Mouse (Mus musculus) retina, postnatal 7 days (tissue): ENCODE data around the gene Ptpn13.

Experiments used
- DNase-seq: peaks from one replicate; pipeline ENCODE4 v3.0.0-alpha.2; 2012; ENCODE audit warnings: low read depth, low spot score

Gene Ptpn13

DNA sequence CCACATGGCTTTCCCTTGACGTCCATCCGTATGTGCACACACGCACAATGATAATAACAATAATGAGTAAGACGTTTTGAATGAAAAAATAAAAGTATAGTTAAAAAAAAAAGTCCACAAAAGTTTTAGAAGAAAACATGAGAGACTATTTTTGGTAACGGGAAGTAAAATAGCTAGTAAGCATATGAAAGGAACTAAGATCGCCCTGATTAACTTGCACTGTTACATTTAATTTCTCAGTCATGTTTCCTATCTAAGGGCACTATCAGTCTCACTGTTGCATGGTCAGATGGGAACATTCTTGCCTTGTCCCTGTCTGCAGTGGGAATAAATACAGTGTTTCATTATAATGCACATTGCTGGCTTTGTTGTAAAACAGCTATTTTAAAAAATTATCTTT lies 2.4 kb upstream of the Ptpn13 start:
- no peak for DNase-seq

- no peak for DNase-seq
These were observed 1.6 kb upstream of the Ptpn13 start for GRCm38 (mm10) chr5:103423305-103423926.

DNA sequence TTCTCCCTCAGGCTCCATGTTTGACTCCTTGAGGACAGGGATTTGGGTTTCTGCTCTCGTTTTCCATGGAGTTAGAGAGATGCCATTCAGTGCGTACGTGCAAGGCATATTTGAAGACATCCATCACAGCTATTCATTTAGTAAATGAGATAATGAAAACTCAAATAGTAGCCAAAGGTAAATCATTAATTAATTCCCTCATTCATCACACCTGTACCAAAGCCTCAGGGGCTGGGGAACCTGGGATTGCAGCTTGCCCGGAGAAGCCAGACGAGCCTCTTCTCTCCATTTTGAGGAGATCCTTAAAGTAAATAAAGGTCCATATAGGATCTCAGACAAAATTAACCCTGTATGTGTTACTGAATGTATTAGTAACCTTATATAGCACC lies 1.1 kb upstream of the Ptpn13 start:
- no peak for DNase-seq

GRCm38 (mm10) chr5:103425363-103426031 lies 505 bp downstream of the Ptpn13 start:
- DNase-seq: no peak

DNA sequence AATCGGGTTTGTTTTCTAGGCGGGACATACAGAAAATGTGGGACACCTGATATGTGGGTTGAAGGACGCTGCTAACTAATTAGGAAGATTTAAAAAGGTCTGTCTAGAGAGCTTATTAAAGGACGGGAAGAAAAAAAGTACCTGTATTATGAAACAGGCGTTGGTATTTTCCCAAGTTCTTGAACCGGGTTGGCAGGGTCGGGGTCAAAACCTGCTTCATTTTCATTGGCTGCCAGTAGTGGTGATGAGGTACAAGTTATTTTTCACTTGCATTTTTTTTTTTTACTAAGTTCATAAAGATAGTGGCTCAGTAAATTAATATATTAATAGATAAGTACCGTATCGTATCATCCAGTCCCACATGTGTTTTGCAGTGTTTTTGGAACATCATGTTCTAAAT lies 1.3 kb downstream of the Ptpn13 start:
- no peak for DNase-seq

DNA sequence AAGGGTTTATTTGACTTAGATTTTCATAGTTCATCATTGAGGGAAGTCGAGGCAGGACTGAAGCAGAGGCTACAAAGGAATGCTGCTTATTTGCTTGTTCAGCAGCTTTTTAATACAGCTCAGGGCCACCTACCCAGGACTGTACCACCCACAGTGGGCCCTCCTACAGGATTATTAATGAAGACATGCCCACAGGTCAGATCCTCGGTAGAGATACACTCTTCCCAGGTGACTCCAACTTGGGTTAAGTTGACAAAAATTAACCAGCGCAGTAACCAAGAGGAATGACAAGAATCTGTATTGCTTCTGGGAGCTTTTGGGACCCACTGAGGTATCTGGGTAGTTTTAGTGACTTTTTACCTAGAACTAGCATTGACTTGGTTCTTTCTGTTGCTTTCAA lies 6.0 kb downstream of the Ptpn13 start:
- DNase-seq: no peak

GRCm38 (mm10) chr5:103431479-103431878 lies 6.5 kb downstream of the Ptpn13 start:
- no peak for DNase-seq

DNA sequence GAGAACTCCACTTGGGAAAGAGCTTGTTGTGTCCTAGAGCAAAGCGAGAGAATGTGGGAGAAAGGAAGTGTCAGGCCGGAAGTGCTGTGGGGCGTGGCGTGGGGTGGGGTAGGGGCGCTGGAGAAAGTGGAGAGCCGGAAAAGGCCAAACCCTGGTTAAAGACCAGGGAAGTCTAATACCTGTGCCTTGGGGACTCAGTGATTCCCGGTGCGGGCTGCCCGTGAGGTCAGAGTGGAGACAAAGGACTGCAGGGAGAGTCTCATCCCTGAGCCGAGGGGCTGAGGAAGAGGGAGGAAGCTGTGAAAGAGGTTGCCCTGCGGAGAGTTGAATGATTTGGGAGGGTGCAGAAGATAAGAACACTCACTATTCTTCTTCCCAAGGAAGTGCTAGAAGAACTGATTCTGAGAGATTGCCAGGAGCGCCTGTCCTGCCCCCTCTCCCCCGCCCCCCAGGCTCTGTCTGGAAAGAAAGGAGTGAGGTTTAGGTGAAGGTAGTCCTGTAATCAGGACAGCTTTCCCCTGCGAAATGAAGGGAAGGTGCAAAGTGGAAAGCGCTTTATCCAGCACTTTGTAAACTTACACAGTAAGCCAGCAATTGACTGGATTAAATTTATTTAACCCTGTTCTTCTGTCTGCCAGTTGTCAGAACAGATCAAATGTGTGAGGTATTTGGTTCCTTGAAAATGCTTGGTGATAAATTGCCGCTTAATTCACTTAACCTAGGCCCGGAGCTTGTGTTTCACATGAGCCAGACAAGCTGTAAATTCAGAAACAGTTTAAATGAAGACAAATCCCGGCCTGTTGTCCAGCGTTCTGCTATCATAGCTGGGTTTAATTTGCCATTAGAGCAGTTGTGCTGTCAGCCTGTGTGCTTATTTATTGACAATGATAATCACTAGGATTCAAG lies 11.3 kb downstream of the Ptpn13 start:
- no peak for DNase-seq

DNA sequence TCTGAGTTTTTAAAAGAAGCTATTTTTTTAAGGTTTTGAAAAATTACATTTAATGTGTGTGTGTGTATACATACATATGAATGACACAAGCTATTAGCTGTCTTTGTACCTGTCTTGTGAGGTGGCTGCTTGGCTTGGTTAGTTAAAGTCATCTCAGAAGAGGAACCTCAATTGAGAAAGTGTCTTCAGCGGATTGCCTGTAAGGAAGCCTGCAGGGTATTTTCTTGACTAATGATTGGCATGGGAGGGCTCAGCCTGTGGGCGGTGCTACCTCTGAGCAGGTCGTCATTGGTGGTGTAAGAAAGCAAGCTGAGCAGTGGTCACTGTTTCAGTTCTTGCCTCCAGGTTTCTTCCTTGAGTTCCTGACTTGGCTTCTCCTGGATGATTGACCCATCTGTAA lies 12.7 kb downstream of the Ptpn13 start:
- DNase-seq: no peak

DNA sequence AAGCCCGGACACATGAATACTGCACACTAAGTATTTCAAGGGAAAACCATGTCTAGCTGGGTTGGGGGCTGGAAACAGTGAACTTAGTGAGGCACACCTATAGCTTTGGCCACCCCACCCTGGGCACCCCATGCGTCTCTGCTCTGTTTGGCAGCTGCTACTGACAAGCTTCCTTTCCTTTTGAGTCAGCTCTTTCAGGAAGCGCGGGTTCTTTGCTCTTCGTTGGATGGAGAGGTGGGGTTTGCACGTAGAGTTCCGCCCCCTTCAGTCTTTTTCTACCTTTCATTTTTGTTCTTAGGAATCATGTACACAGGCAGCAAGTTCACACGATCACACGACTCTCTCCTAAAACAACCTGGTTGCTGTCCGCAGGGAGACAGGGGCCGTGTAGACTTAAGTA lies 14.2 kb downstream of the Ptpn13 start:
- no peak for DNase-seq

DNA sequence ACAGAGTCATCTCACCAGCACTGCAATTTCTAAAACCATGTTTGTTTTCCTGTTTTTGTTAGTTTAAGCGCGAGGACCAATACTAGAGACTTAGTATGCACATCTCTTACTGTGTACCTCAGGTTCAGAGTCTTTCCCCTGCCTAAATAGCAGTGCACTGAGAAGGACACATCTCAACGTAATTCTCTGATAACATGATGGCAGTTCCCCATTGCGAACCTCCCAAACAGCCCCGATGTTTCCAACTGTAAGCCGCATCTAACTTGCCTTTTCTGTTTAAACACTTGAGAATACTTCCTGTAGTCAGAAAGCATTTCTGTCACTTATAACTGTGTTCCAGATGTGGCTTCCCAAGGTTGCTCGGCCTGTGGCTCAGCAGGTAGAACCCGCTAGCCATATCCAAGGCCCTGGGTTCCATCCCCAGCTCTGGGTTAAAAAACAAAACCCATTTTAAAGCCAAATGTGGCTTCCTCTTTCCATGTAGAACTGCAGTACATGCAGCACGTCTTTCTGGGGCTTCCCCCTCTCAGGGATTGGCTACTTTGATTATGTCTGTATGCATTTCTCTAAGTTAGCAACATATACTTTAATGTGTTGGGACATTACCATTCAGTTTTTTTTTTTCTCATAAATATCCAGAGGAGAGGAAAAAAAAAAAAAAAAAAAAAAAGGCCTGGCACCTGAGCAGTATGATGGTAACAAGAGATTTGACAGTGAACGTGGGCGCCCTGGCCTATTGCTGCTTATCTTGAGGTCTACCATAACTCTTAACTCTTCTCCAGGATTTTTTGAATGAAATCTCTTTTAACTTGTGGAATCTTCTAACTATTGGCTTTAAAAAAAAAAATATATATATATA lies 15.7 kb downstream of the Ptpn13 start:
- DNase-seq: no peak

DNA sequence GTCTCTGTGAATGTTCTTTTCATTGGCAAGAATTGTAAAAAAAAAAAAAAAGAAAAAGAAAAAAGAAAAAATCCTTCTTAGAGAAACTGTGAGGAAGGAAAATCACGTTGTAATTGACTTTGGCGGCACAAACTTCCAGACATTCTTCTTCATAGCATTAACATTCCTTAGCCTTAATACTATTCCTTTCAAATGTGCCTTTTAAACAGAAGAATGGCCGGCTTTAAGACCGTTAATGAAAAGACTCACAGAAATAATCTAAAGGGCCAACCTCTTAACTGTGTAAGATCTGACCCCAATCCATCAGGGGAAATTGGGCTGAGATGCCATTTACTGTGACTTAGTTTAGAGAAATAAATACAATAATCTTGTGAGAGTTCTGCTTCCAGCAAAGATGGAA lies 16.7 kb downstream of the Ptpn13 start:
- no peak for DNase-seq

DNA sequence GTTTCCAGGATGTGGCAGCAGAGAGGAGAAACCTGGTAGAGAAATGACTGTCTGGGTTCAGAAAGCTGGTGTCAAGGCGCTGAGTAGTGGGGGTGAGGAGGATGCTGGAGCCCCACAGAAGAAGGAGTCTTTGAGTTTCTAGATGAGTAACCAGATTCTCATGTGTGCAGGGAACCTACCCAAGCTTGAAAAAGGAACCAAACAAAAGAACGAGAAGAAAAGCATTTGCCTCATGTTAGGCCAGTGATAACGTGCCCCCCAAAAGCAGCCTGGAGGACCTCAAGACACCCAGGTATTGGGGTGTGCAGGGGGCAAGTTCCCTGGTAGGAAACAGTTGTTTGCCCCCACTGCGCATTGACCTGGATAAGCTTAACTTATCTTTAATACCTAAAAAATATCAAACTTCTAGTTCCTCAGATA lies 17.3 kb downstream of the Ptpn13 start:
- no peak for DNase-seq

- no peak for DNase-seq
These were observed 17.9 kb downstream of the Ptpn13 start for GRCm38 (mm10) chr5:103442921-103443320.

- no peak for DNase-seq
These were observed 20.4 kb downstream of the Ptpn13 start for GRCm38 (mm10) chr5:103445383-103445782.

- no peak for DNase-seq
These were observed 22.9 kb downstream of the Ptpn13 start for GRCm38 (mm10) chr5:103447806-103448416.

GRCm38 (mm10) chr5:103448470-103448869 lies 23.5 kb downstream of the Ptpn13 start:
- DNase-seq: no peak

DNA sequence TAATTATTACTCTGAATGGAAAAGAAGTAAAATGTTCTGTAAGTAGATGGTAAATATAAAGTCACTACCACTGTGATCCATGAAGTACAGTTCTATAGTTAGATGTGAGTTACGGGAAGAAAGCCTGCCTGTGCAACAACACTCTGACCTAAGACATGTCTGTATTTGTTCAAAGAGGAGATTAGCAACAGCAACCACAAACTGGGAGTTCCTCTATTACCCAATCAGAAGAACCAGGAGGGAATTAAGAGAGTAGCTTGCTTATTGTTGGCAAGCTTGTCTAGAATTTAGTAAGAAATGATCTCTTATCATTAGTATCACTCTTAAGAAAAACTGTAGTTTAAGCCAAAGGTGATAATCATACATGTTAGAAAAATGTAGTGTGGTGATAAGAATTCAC lies 25.7 kb downstream of the Ptpn13 start:
- DNase-seq: no peak

DNA sequence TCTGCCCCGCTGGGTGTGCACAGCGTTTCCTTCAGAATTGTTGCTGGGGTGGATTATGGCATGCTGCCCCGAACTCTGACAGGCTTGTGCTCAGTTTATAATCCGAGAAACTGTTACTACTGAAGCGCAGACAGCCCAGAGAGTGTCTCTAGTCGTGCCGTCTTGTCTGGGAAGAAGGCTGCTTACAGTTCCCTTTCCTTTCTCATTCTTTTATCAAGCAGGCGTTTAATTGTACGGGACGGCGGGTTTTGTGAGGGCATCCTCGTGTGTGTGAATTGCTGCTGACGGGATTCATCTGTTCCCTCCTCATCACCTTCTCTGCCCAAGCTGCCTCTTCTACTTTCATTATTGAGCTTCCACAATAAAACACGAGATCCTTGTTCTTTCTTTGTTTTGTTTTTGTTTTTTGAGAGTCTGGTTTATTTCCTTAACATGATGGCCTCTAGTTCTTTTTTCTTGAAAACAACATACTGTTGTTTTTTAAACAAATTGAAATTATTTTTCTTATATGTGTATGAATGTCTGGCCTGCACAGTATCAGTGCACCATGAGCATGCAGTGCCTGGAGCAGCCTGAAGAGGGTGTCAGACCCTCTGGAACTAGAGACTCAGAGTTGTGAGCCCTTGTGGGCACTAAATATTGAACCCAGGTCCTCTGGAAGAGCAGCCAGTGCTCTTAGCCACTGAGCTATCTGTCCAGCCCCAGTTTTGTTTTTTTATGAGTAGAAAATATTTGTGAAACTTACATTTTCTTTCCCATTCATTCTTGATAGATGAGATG lies 28.6 kb downstream of the Ptpn13 start:
- no peak for DNase-seq

- DNase-seq: no peak
These were observed 31.8 kb downstream of the Ptpn13 start for GRCm38 (mm10) chr5:103456794-103457193.
